Mouse (Mus musculus) kidney, postnatal 0 days (tissue): ENCODE results near the gene Cap2. TPM values are rescaled to one million over a fixed set of nuclear protein-coding genes. Genes with fewer than 3 reads are reported as not detected.

Source experiments
- ATAC-seq: fragments of 200-750 bp; cut with Nextera tagmentation; replicated peaks from 2 replicates; pipeline ENCODE4 v1.8.0; 2017; ENCODE audit warnings: low read depth, moderate number of reproducible peaks, moderate TSS enrichment, moderate library complexity; ENCODE audit not compliant: low FRiP score
- DNase-seq: peaks from one replicate; pipeline ENCODE4 v3.0.0-alpha.2; 2016; ENCODE audit warnings: low spot score
- H3K27ac ChIP-seq: fragments of 300-500 bp; sonication (generic); 2 replicates; pipeline ENCODE4 v1.5.1; 2014; ENCODE audit warnings: mild to moderate bottlenecking
- H3K27me3 ChIP-seq: fragments of 300-500 bp; sonication (generic); 2 replicates; pipeline ENCODE4 v1.6.1; 2014; ENCODE audit warnings: low read length, mixed read lengths; ENCODE audit not compliant: insufficient read depth
- H3K36me3 ChIP-seq: fragments of 300-500 bp; sonication (generic); 2 replicates; pipeline ENCODE4 v1.6.1; 2014; ENCODE audit warnings: low read length, mixed read lengths; ENCODE audit not compliant: insufficient read depth
- H3K4me1 ChIP-seq: fragments of 300-500 bp; sonication (generic); replicated peaks from 2 replicates; pipeline ENCODE4 v1.6.1; 2014; ENCODE audit warnings: antibody characterized with exemption, low read length, mixed read lengths; ENCODE audit not compliant: insufficient read depth
- H3K4me2 ChIP-seq: fragments of 300-500 bp; sonication (generic); 2 replicates; pipeline ENCODE4 v1.6.1; 2014; ENCODE audit warnings: mild to moderate bottlenecking, low read length, moderate library complexity, mixed read lengths
- H3K4me3 ChIP-seq: fragments of 300-500 bp; sonication (generic); replicated peaks from 2 replicates; pipeline ENCODE4 v1.5.1; 2014; ENCODE audit warnings: low read depth, low read length
- H3K9ac ChIP-seq: fragments of 300-500 bp; sonication (generic); 2 replicates; pipeline ENCODE4 v1.6.1; 2014; ENCODE audit warnings: low read depth, low read length
- H3K9me3 ChIP-seq: fragments of 300-500 bp; sonication (generic); replicated peaks from 2 replicates; pipeline ENCODE4 v1.6.1; 2016; ENCODE audit warnings: low read length, inconsistent platforms, mixed read lengths
- CTCF ChIP-seq: IDR thresholded peaks from 2 replicates; pipeline ENCODE4 v1.5.1; 2016; ENCODE audit warnings: antibody characterized with exemption, low read depth, mild to moderate bottlenecking, moderate library complexity
- WGBS: fragments of 180-500 bp; shearing (Covaris S2); extraction: QIAGEN DNeasy Blood & Tissue Kit; methylation state at CpG from one replicate; pipeline ENCODE4 v1.1.7; 2014; 5-methylcytosine and 5-hydroxymethylcytosine counted together
- polyA plus RNA-seq: library from polyadenylated mRNA; unstranded; fragments of >200 nt; fragmentation: Nextera tagmentation; extraction: Ambion mirVana; gene quantifications from 2 replicates; pipeline ENCODE4 v1.2.1, GENCODE M21; 2015

The Cap2 gene
- polyA plus RNA-seq, 1 experiment from 2014 or later = 3.6 TPM

- no peak overlapping the region for H3K9ac ChIP-seq
- ATAC-seq = no peak
- H3K4me3 ChIP-seq = no peak overlapping the region
- H3K27me3 ChIP-seq = no peaks in the 10 kb centered on the region
- no peak overlapping the region for H3K4me2 ChIP-seq
- H3K36me3 ChIP-seq = no peaks in the 10 kb centered on the region
- H3K27ac ChIP-seq = no peak overlapping the region
- 55% methylated on average over 4 of the region's 4 CpGs for WGBS
- no peaks in the 10 kb centered on the region for H3K9me3 ChIP-seq
- no peak for DNase-seq
- no peaks in the 10 kb centered on the region for H3K4me1 ChIP-seq
- no peak for TF ChIP-seq CTCF
These were observed 131.1 kb downstream of the Cap2 start for GRCm38 (mm10) chr13:46632796-46633195.

GRCm38 (mm10) chr13:46633320-46634132, 131.9 kb downstream of the Cap2 start:
- no peaks in the 10 kb centered on the region for H3K27me3 ChIP-seq
- no peak for TF ChIP-seq CTCF
- H3K27ac ChIP-seq = no peak overlapping the region
- ATAC-seq (no peak), DNase-seq (peak; percentile 19)
- H3K4me1 ChIP-seq = no peaks in the 10 kb centered on the region
- no peak overlapping the region for H3K9ac ChIP-seq
- no peaks in the 10 kb centered on the region for H3K36me3 ChIP-seq
- 38% methylated on average over 18 of the region's 18 CpGs for WGBS
- H3K9me3 ChIP-seq = no peaks in the 10 kb centered on the region
- peak overlapping the region; percentile 7; the same call in 1 of the 2 replicates for H3K4me2 ChIP-seq
- H3K4me3 ChIP-seq = no peak overlapping the region

- Histone ChIP-seq H3K27ac (no peak overlapping the region), H3K4me3 (no peak overlapping the region), H3K4me2 (peak overlapping the region; percentile 7; the same call in 1 of the 2 replicates), H3K4me1 (no peaks in the 10 kb centered on the region), H3K9ac (no peak overlapping the region), H3K36me3 (no peaks in the 10 kb centered on the region), H3K9me3 (no peaks in the 10 kb centered on the region), H3K27me3 (no peaks in the 10 kb centered on the region)
- TF ChIP-seq CTCF = no peak
- DNase-seq = no peak
- WGBS = 50% methylated on average over 6 of the region's 6 CpGs
- no peak for ATAC-seq
These were observed 132.5 kb downstream of the Cap2 start for GRCm38 (mm10) chr13:46634133-46634488.

GRCm38 (mm10) chr13:46640608-46641468, 139.2 kb downstream of the Cap2 start:
- TF ChIP-seq CTCF = no peak
- no peak for DNase-seq
- WGBS = 86% methylated on average over 10 of the region's 10 CpGs

GRCm38 (mm10) chr13:46642318-46642717, 140.7 kb downstream of the Cap2 start:
- Histone ChIP-seq H3K4me3 (no peak overlapping the region), H3K27me3 (no peaks in the 10 kb centered on the region), H3K27ac (no peak overlapping the region), H3K4me1 (no peaks in the 10 kb centered on the region), H3K36me3 (no peaks in the 10 kb centered on the region), H3K4me2 (no peak overlapping the region), H3K9me3 (no peaks in the 10 kb centered on the region), H3K9ac (no peak overlapping the region)
- ATAC-seq (no peak), DNase-seq (no peak)
- 83% methylated on average over 4 of the region's 4 CpGs for WGBS
- peak; percentile 48 for TF ChIP-seq CTCF

More at GRCm38 (mm10) chr13:46640608-46641468, 139.2 kb downstream of the Cap2 start:
- Histone ChIP-seq H3K9me3 (no peaks in the 10 kb centered on the region), H3K4me2 (no peak overlapping the region), H3K9ac (no peak overlapping the region), H3K27ac (no peak overlapping the region), H3K4me1 (no peaks in the 10 kb centered on the region), H3K27me3 (no peaks in the 10 kb centered on the region), H3K36me3 (no peaks in the 10 kb centered on the region), H3K4me3 (no peak overlapping the region)
- ATAC-seq = no peak

- no peak overlapping the region for H3K9ac ChIP-seq
- WGBS = 91% methylated on average over 6 of the region's 6 CpGs
- H3K9me3 ChIP-seq = no peaks in the 10 kb centered on the region
- H3K36me3 ChIP-seq = no peaks in the 10 kb centered on the region
- DNase-seq = no peak
- ATAC-seq = no peak
- H3K4me3 ChIP-seq = no peak overlapping the region
- H3K27me3 ChIP-seq = no peaks in the 10 kb centered on the region
- no peak for TF ChIP-seq CTCF
- H3K27ac ChIP-seq = no peak overlapping the region
- no peak overlapping the region for H3K4me2 ChIP-seq
- H3K4me1 ChIP-seq = no peaks in the 10 kb centered on the region
These were observed 142.5 kb downstream of the Cap2 start for GRCm38 (mm10) chr13:46644175-46644574.
